Mouse (Mus musculus): ENCODE measurements at regions not wholly inside any gene's neighbourhood (a gene's known extent, or its start where the extent isn't known, plus 50 kb on each side); places are given as distances from the start of the nearest gene placed in this dataset.

- Histone ChIP-seq H3K27ac (ENCODE audit: insufficient read depth, low read depth) (no peak overlapping the region), H3K27me3 (replicated peaks) (peaks cover 57% of the 10 kb centered on the region), H3K79me2 (replicated peaks; ENCODE audit: control insufficient read depth, extremely low read depth, insufficient read depth, poor library complexity, severe bottlenecking) (no peaks in the 10 kb centered on the region), H3K4me2 (ENCODE audit: insufficient read depth, low read depth, poor library complexity, severe bottlenecking) (no peak overlapping the region), H3K9ac (ENCODE audit: insufficient read depth, low read depth) (no peak overlapping the region), H3K9me3 (replicated peaks; ENCODE audit: low read length) (no peaks in the 10 kb centered on the region), H3K36me3 (replicated peaks in 1 of 2; ENCODE audit: control insufficient read depth in 1 of 2, insufficient read depth in 1 of 2, low read length in 1 of 2) (no peaks in the 10 kb centered on the region), H3K4me1 (ENCODE audit: control insufficient read depth in 1 of 2, insufficient read depth in 2 of 2) (no peaks in the 10 kb centered on the region), H3K4me3 (replicated peaks in 1 of 3; ENCODE audit: low read depth in 2 of 3, low read length in 2 of 3, poor library complexity in 1 of 3) (no peak overlapping the region)
- in situ Hi-C loops (cut with MboI; ENCODE audit: low pct_ligation_motif_present, low pct_unique_long_range_greater_than_20kb, low sequenced_read_pairs) = no loop called here
- TF ChIP-seq EP300 (IDR thresholded peaks at IDR 0.05; ENCODE audit: low read length) (no peak), PAX5 (IDR thresholded peaks at IDR 0.05; ENCODE audit: low read length) (no peak), USF2 (conservative IDR thresholded peaks at IDR 0.05; ENCODE audit: low read depth, low read length) (no peak), ZMIZ1 (IDR thresholded peaks at IDR 0.05; ENCODE audit: low read depth, low read length) (no peak)
- dilution Hi-C loops (cut with MboI; ENCODE audit: extremely low pct_ligation_motif_present, extremely low pct_unique_long_range_greater_than_20kb, low sequenced_read_pairs) = no loop called here
- no peak for DNase-seq (ENCODE audit: extremely low read depth)
These were observed 138.9 kb upstream of the Slc35f3 start for GRCm38 (mm10) chr8:126159485-126159884.

DNA sequence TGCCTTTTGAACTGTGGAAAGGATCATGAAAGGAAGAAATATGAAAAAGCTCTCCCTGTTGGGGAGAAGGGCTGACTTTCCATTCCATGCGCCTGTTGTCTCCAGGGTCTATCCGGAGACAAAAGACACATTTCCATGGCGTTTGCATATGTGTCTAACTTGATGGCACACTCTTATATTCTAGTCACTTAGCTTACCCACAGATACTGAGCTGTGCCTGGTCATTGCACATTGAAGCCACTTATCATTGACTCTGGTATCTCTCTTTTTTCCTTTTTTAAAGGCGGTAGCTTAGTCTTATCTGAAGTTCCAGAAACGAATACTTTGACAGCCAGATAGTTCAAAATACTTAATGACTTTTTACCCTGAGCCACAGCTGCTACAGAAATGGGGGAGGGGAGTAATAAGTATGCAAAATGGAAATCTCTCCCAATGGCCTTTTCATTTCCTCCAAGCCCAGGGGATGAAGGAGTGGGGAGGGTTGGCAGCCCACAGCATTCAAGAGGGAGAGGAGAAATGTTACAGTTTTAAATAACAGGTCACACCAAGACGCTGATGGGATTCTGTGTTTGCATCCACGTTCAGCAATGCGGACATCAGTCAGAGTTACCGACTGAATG lies 137.9 kb upstream of the Slc35f3 start:
- Histone ChIP-seq H3K4me3 (replicated peaks in 1 of 3; ENCODE audit: low read depth in 2 of 3, low read length in 2 of 3, poor library complexity in 1 of 3) (no peak overlapping the region), H3K9me3 (replicated peaks; ENCODE audit: low read length) (no peaks in the 10 kb centered on the region), H3K27ac (ENCODE audit: insufficient read depth, low read depth) (no peak overlapping the region), H3K4me2 (ENCODE audit: insufficient read depth, low read depth, poor library complexity, severe bottlenecking) (no peak overlapping the region), H3K4me1 (ENCODE audit: control insufficient read depth in 1 of 2, insufficient read depth in 2 of 2) (no peaks in the 10 kb centered on the region), H3K27me3 (replicated peaks) (peaks cover 57% of the 10 kb centered on the region), H3K79me2 (replicated peaks; ENCODE audit: control insufficient read depth, extremely low read depth, insufficient read depth, poor library complexity, severe bottlenecking) (no peaks in the 10 kb centered on the region), H3K9ac (ENCODE audit: insufficient read depth, low read depth) (no peak overlapping the region), H3K36me3 (replicated peaks in 1 of 2; ENCODE audit: control insufficient read depth in 1 of 2, insufficient read depth in 1 of 2, low read length in 1 of 2) (no peaks in the 10 kb centered on the region)
- dilution Hi-C loops (cut with MboI; ENCODE audit: extremely low pct_ligation_motif_present, extremely low pct_unique_long_range_greater_than_20kb, low sequenced_read_pairs) = no loop called here
- TF ChIP-seq IRF4 (IDR thresholded peaks at IDR 0.05; ENCODE audit: low read depth, low read length) (no peak), USF1 (IDR thresholded peaks at IDR 0.05; ENCODE audit: low read depth, low read length) (no peak), E2F4 (IDR thresholded peaks at IDR 0.05; ENCODE audit: insufficient replicate concordance, low read depth, low read length) (no peak), MXI1 (IDR thresholded peaks at IDR 0.05; ENCODE audit: low read depth, low read length) (no peak), EP300 (IDR thresholded peaks at IDR 0.05; ENCODE audit: low read length) (no peak), MEF2A (IDR thresholded peaks at IDR 0.05; ENCODE audit: borderline replicate concordance, low read depth, low read length) (no peak), ZNF384 (IDR thresholded peaks at IDR 0.05; ENCODE audit: low read depth, low read length) (no peak), RAD21 (IDR thresholded peaks at IDR 0.05; ENCODE audit: low read depth, low read length) (no peak), USF2 (conservative IDR thresholded peaks at IDR 0.05; ENCODE audit: low read depth, low read length) (no peak), HCFC1 (IDR thresholded peaks at IDR 0.05; ENCODE audit: low read depth, low read length) (no peak), NELFE (IDR thresholded peaks at IDR 0.05; ENCODE audit: low read depth, low read length) (no peak), MYC (IDR thresholded peaks at IDR 0.05; ENCODE audit: low read depth, low read length) (no peak), MAFK (IDR thresholded peaks at IDR 0.05; ENCODE audit: insufficient replicate concordance, low read length) (no peak), SMC3 (IDR thresholded peaks at IDR 0.05; ENCODE audit: low read depth, low read length) (no peak), MAZ (IDR thresholded peaks at IDR 0.05; ENCODE audit: low read depth, low read length) (no peak), ETS1 (conservative IDR thresholded peaks at IDR 0.05; ENCODE audit: low read depth, low read length) (no peak), JUN (IDR thresholded peaks at IDR 0.05; ENCODE audit: insufficient read depth, low read depth, low read length) (no peak)
- in situ Hi-C loops (cut with MboI; ENCODE audit: low pct_ligation_motif_present, low pct_unique_long_range_greater_than_20kb, low sequenced_read_pairs) = no loop called here
- DNase-seq (ENCODE audit: extremely low read depth) = no peak

Measured in CH12.LX (cell line).